Mouse (Mus musculus) forebrain, embryonic 14.5 days (tissue): ENCODE results near the gene Plxdc1. TPM values are rescaled to one million over a fixed set of nuclear protein-coding genes. Genes with fewer than 3 reads are reported as not detected.

Experiments used
- ATAC-seq: fragments of 200-750 bp; cut with Nextera tagmentation; 2 replicates; pipeline ENCODE4 v1.8.0; 2017; ENCODE audit warnings: mild to moderate bottlenecking, moderate library complexity
- DNase-seq: peaks from one replicate; pipeline ENCODE4 v3.0.0-alpha.2; 2015; ENCODE audit warnings: low spot score
- H3K27ac ChIP-seq: fragments of 300-500 bp; sonication (generic); 2 replicates; pipeline ENCODE4 v1.5.1; 2014; ENCODE audit warnings: low read depth, mild to moderate bottlenecking, control low read depth, low read length, moderate library complexity
- H3K27me3 ChIP-seq: fragments of 300-500 bp; sonication (generic); replicated peaks from 2 replicates; pipeline ENCODE4 v1.6.1; 2014; ENCODE audit warnings: low read length, control low read depth, mixed read lengths; ENCODE audit not compliant: control insufficient read depth, insufficient read depth
- H3K36me3 ChIP-seq: fragments of 300-500 bp; sonication (generic); 2 replicates; pipeline ENCODE4 v1.6.1; 2014; ENCODE audit warnings: low read length, control low read depth; ENCODE audit not compliant: control insufficient read depth, insufficient read depth
- H3K4me1 ChIP-seq: fragments of 300-500 bp; sonication (generic); 2 replicates; pipeline ENCODE4 v1.6.1; 2014; ENCODE audit warnings: antibody characterized with exemption, low read length, control low read depth; ENCODE audit not compliant: control insufficient read depth, insufficient read depth
- H3K4me2 ChIP-seq: fragments of 300-500 bp; sonication (generic); 2 replicates; pipeline ENCODE4 v1.6.1; 2014; ENCODE audit warnings: mild to moderate bottlenecking, control low read depth, low read length
- H3K4me3 ChIP-seq: fragments of 300-500 bp; sonication (generic); 2 replicates; pipeline ENCODE4 v1.5.1; 2014; ENCODE audit warnings: low read depth, low read length, control low read depth
- H3K9ac ChIP-seq: fragments of 300-500 bp; sonication (generic); 2 replicates; pipeline ENCODE4 v1.6.1; 2014; ENCODE audit warnings: mild to moderate bottlenecking, low read length, control low read depth, moderate library complexity
- H3K9me3 ChIP-seq: fragments of 300-500 bp; sonication (generic); replicated peaks from 2 replicates; pipeline ENCODE4 v1.6.1; 2016; ENCODE audit warnings: low read length, control low read depth, mixed read lengths; ENCODE audit not compliant: control insufficient read depth
- WGBS: fragments of 180-500 bp; shearing (Covaris S2); extraction: QIAGEN DNeasy Blood & Tissue Kit; methylation state at CpG from one replicate; pipeline ENCODE4 v1.1.7; 2014; 5-methylcytosine and 5-hydroxymethylcytosine counted together
- polyA plus RNA-seq: library from polyadenylated mRNA; unstranded; fragments of >200 nt; fragmentation: Nextera tagmentation; extraction: Ambion mirVana; gene quantifications from 2 replicates; pipeline ENCODE4 v1.2.1, GENCODE M21; 2014

The Plxdc1 gene
- polyA plus RNA-seq, 1 experiment from 2014 or later: 0.48 TPM

DNA sequence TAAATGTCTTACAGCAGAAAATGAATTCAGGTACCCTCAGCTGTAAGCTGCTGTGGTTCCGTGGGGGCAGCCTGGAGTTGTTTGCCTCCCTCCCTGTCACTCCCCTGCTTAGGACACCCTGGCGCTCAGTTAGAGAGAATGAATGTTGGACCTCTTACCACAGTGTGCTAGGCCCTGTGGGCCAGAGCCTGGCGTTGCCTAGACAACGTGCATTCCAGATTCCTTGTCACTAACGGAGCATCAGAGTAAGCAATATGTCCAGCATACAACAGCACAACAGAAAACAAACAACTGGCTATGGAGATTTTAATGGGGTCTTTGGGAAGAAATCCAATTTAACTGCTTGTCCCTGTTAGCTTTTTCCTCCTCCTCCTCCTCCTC lies 27.0 kb downstream of the Plxdc1 start:
- H3K27me3 ChIP-seq: no peaks in the 10 kb centered on the region
- H3K9ac ChIP-seq: 0 out of 2 replicates have a peak overlapping the region, but pooled peaks have one; percentile 17
- H3K9me3 ChIP-seq: no peaks in the 10 kb centered on the region
- DNase-seq: peak; percentile 28
- H3K36me3 ChIP-seq: no peaks in the 10 kb centered on the region
- H3K4me1 ChIP-seq: no peaks in the 10 kb centered on the region
- H3K27ac ChIP-seq: no peak overlapping the region
- no peak overlapping the region for H3K4me3 ChIP-seq
- ATAC-seq: no peak
- no peak overlapping the region for H3K4me2 ChIP-seq
- WGBS: 47% methylated on average over 5 of the region's 5 CpGs

DNA sequence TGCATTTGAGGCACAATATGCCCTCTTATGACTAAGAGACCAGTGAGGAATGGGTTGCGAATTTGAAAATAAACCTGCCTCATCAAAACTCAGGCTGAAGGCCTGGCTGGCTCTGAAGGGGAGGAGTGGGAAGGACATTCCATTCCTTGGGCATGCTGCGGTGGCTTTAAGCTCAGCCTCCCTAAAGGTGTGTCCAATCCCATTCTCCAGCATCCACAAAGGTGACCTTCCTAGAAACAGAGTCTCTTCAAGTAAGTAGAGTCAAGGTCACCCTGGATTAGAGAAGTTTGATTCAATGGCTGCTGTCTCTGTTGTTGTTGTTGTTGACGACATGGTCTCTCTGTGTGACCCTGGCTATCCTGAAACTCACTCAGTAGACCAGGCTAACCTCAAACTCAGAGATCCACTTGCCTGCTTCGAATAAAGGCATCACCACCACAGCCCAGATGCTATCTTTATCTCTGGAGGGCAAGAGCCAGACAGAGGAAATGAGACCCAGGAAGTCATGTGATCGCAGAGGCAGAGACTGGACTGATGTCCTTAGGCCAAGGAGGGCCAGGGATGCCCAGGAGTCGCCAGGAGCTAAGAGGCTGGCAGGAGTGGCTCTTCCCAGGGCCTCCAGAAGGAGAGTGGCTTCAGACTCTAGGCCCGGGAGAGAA lies 27.5 kb downstream of the Plxdc1 start:
- DNase-seq (no peak), ATAC-seq (no peak)
- Histone ChIP-seq H3K36me3 (no peaks in the 10 kb centered on the region), H3K4me2 (no peak overlapping the region), H3K4me1 (no peaks in the 10 kb centered on the region), H3K9me3 (no peaks in the 10 kb centered on the region), H3K27me3 (no peaks in the 10 kb centered on the region), H3K4me3 (no peak overlapping the region), H3K9ac (0 out of 2 replicates have a peak overlapping the region, but pooled peaks have one; percentile 17), H3K27ac (no peak overlapping the region)
- WGBS: 75% methylated on average over 7 of the region's 7 CpGs

DNA sequence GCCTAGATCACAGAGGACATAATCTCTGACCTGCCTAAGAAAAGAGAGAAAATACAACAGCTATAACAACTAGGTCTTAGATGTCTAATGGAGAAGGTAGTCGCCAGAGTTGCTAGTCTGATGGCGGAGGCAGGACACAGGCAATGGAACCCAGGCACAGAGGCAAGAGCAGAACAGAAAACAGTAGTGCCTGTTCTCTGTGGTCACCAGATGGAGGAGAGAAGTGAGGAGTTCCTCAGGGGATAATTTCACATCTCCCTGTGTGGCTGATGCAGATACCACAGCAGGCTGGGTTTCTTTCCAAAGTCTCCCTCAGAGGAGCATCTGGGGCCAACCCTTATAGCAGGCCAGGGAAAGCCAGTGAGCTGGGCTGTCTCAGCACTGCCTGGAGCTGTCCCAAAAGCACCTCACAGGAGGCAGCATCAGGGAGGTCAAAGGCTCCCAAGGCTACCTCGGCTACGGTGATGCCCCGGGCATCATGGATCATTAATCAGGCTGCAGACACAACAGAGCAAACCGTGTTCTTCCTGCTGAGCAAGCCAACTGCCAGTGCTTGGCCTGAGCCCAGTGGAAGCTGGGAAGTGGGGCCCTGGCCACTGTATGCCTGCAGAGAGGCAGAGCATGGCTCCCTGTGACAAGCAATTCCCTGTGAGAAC lies 29.2 kb downstream of the Plxdc1 start:
- no peak overlapping the region for H3K27ac ChIP-seq
- no peaks in the 10 kb centered on the region for H3K4me1 ChIP-seq
- DNase-seq (peak; percentile 8), ATAC-seq (no peak)
- no peaks in the 10 kb centered on the region for H3K27me3 ChIP-seq
- no peak overlapping the region for H3K9ac ChIP-seq
- H3K36me3 ChIP-seq: no peaks in the 10 kb centered on the region
- H3K4me3 ChIP-seq: no peak overlapping the region
- H3K9me3 ChIP-seq: no peaks in the 10 kb centered on the region
- no peak overlapping the region for H3K4me2 ChIP-seq
- WGBS: 62% methylated on average over 6 of the region's 6 CpGs

DNA sequence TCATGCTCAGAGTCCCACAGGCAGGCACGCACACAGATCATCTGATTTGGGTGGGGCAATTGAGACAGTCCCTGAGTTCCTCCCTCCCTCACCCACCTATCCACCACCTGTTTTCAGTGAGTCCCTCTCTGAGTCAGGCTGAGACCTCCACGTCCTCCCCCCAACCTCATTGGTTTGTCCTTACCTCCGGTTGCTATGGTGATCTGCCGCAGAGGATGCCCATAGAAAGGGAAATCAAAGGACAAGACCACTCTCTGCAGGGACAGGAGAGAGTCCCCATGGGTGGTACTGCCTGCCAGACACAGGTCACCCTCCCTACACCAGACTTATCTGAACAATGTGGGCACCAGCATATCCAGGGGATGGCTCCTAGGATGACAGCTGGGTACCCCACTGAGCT lies 30.3 kb downstream of the Plxdc1 start:
- ATAC-seq (no peak), DNase-seq (peak; percentile 32)
- no peak overlapping the region for H3K27ac ChIP-seq
- WGBS: 30% methylated on average over 4 of the region's 4 CpGs
- no peak overlapping the region for H3K4me2 ChIP-seq
- no peak overlapping the region for H3K4me3 ChIP-seq
- no peaks in the 10 kb centered on the region for H3K9me3 ChIP-seq
- H3K4me1 ChIP-seq: no peaks in the 10 kb centered on the region
- no peaks in the 10 kb centered on the region for H3K27me3 ChIP-seq
- H3K9ac ChIP-seq: no peak overlapping the region
- H3K36me3 ChIP-seq: no peaks in the 10 kb centered on the region

DNA sequence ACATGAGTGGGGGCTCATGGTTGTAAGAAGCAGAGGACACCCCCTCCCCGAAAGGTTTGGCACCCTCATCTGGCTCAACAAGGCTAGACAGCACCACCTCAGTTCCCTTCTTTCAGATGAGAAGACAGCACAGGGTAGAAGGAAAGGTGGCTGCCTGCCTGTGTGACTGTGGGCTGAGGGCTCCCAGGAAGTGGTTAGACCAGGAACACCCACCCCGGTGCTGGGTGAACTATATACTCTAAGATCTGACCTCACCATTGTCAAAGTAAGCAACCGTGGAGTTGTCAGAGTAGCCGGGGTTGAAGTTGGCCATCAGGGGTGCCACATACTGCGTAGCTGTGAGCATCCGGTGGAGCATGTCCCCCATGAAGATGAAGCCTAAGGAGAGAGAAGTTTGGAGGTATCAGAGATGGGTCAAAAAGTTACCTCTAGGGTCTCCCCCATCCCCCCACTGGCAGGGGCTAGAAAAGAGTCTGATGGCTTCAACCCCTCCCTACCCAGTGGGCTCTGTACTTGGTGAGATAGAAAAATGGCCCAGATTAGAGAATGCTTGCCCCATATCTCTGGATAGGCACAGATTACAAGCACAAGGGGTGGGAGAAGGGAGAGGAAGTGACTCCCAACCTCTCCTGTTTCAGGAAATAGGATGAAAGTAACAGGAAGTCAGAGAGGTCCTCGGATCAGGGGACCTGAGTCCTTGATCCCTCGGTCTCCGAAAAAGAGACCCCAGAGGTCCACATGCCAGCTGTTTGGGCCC lies 30.9 kb downstream of the Plxdc1 start:
- Histone ChIP-seq H3K27me3 (no peaks in the 10 kb centered on the region), H3K27ac (no peak overlapping the region), H3K4me1 (peaks cover 1% of the 10 kb centered on the region), H3K4me2 (no peak overlapping the region), H3K36me3 (no peaks in the 10 kb centered on the region), H3K9me3 (no peaks in the 10 kb centered on the region), H3K4me3 (no peak overlapping the region), H3K9ac (no peak overlapping the region)
- DNase-seq (no peak), ATAC-seq (no peak)
- WGBS: 90% methylated on average over 9 of the region's 9 CpGs

DNA sequence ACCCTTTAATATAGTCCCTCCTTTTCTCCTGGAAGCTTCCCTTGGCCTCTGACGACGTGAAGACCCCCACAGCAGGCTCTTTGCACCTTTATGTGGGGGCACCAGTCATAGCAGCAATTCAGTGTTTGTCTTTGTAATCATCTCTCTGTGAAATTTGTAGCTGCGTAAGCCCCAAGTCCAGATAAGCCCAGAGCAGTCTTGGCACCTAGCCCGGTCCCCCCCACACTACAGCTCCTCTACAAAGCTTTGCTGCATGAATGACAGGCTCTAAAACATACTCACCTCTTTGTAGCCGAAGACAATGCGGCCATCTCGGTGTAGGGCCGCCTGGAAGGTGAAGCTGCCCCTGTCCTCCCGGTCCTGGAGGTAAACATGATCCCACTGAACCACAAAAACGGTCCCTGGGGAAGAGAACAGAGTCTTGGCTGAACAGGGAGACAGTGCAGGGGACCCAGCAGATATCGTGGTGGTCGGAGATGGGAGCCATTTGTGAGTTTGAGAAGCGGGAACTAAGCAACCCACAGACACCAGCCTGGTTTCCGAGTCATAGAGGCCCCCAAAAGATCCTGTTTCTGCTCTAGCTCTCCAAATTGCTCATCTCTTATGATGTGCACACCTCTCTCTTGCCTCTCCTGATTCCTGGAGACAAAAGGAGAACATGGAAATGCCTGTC lies 31.6 kb downstream of the Plxdc1 start:
- no peak overlapping the region for H3K27ac ChIP-seq
- no peak overlapping the region for H3K4me2 ChIP-seq
- no peak overlapping the region for H3K4me3 ChIP-seq
- DNase-seq: peak; percentile 13
- H3K27me3 ChIP-seq: no peaks in the 10 kb centered on the region
- H3K9ac ChIP-seq: no peak overlapping the region
- no peak for ATAC-seq
- no peaks in the 10 kb centered on the region for H3K9me3 ChIP-seq
- no peaks in the 10 kb centered on the region for H3K36me3 ChIP-seq
- WGBS: 62% methylated on average over 14 of the region's 14 CpGs
- peaks cover 6% of the 10 kb centered on the region for H3K4me1 ChIP-seq

DNA sequence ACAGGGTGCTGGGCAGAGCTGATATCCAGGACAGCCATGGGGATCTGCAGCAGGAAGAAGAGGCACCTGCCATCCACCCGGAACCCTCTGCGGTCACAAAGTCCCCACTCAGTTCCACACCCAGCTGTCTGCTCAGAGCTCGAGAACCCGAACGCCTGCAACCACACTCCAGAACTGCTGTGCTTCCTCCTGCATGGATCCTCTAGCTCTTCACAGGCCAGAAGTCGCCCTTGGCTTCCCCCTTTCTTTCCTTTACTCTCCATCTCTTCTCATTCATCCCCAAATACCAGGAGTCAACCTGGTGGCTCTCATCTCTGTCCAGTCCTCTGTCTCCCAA lies 32.3 kb downstream of the Plxdc1 start:
- no peak overlapping the region for H3K27ac ChIP-seq
- no peak overlapping the region for H3K4me3 ChIP-seq
- H3K9me3 ChIP-seq: no peaks in the 10 kb centered on the region
- no peak for DNase-seq
- H3K4me1 ChIP-seq: peaks cover 6% of the 10 kb centered on the region
- no peak for ATAC-seq
- H3K9ac ChIP-seq: no peak overlapping the region
- H3K27me3 ChIP-seq: no peaks in the 10 kb centered on the region
- 91% methylated on average over 6 of the region's 6 CpGs for WGBS
- H3K36me3 ChIP-seq: no peaks in the 10 kb centered on the region
- H3K4me2 ChIP-seq: no peak overlapping the region

DNA sequence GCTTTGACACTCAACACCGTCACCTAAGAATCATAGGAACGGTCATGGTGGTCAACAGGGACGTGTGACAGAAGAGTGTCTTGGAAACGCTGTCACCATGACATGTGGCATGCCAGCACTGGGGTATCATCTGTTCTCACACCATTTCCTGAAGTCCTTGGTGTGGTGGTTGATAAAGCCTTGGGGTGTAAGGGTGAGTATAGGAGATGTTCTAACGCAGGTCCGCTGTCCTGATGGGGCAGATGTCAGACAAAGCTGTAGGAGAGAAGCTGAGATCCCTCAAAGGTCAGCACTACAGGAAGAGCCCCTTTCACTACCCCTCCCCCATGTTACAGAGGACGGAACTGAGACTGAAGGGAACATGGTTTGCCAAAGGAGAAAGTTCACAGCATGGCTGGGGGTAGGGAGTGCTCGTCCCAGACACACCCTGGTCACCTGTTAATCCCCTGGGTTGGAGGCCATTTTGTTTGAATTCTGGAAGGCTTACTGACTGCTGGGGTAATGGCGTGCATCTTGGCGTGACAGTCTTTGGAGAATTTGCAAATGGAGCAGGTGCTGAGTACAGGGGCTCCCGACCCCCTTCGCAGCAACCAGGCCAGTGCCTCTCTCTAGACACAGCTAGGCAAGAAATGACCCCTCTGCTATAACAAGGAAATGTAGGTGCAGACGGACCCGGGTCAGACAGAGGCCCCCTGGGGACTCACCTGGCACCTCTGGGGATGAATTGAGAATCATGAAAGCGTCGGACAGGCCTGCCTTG lies 32.9 kb downstream of the Plxdc1 start:
- no peak overlapping the region for H3K4me2 ChIP-seq

More for the DNA sequence above, 32.9 kb downstream of the Plxdc1 start:
- Histone ChIP-seq H3K4me3 (no peak overlapping the region), H3K27ac (no peak overlapping the region), H3K27me3 (no peaks in the 10 kb centered on the region), H3K4me1 (peaks cover 6% of the 10 kb centered on the region), H3K9ac (no peak overlapping the region), H3K36me3 (no peaks in the 10 kb centered on the region), H3K9me3 (no peaks in the 10 kb centered on the region)
- no peak for DNase-seq
- ATAC-seq: no peak
- WGBS: 86% methylated on average over 16 of the region's 16 CpGs
